Mouse (Mus musculus) E14TG2a.4 (cell line): ENCODE data around the gene Serpina11.

Experiments used
- CTCF ChIP-seq: conservative IDR thresholded peaks from 2 replicates; pipeline ENCODE4 v1.5.1; 2014; ENCODE audit warnings: low read length
- NANOG ChIP-seq: IDR thresholded peaks from 2 replicates; pipeline ENCODE4 v1.6.1; 2014; ENCODE audit warnings: borderline replicate concordance, low read length, mixed read lengths
- POU5F1 ChIP-seq: IDR thresholded peaks from 2 replicates; pipeline ENCODE4 v1.6.1; 2014; ENCODE audit warnings: low read length, borderline replicate concordance

- TF ChIP-seq CTCF (no peak), POU5F1 (no peak), NANOG (no peak)
These were observed 23.0 kb downstream of the Serpina11 start for GRCm38 (mm10) chr12:103966761-103967160.
